Comparison of ENCODE assay signal across 10 mouse cellular contexts in the genomic region with DNA sequence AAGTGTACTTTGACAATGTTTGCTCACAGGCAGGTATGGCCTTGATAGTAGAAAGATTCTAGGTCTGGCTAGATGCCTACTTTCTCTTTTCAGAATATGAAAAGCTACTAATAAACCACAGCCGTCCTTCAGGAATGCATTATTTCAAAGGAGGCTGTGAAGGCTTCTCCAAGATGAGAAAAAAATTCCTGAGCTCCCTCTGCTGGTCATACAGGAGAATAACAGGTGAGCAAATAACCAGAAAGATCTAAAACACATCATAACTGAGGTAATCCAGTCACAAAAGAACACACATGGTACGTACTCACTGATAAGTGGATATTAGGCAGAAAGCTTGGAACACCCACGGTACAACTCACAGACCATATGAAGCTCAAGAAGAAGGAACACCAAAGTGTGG. TPM values are rescaled to one million over a fixed set of nuclear protein-coding genes. Genes with fewer than 3 reads are reported as not detected.
A peak's percentile ranks its signal among the peaks of the same experiment; 100 is the strongest.
DNase-seq lines count a peak whose midpoint lies in the region; ATAC-seq lines count a peak whose summit lies in the region.
"Had no signal": no experiment of that assay in that cellular context is flagged by ENCODE, and none has a peak within 500 bp of the region (broad histone marks: within the 10 kb centered on the region; RNA-seq: fewer than 3 reads in every experiment).

No protein-coding gene starts in this region.

- no peaks in the 10 kb centered on the region for H3K4me1 ChIP-seq in hindbrain, embryonic 16.5 days (ENCODE audit: control insufficient read depth, insufficient read depth, low read depth, low read length)
- H3K4me1 ChIP-seq in hindbrain, embryonic 13.5 days (replicated peaks): no peaks in the 10 kb centered on the region
- no peaks in the 10 kb centered on the region for H3K4me1 ChIP-seq in neural tube, embryonic 14.5 days (ENCODE audit: control insufficient read depth, insufficient read depth, low read length)
- H3K4me1 ChIP-seq in neural tube, embryonic 15.5 days: no peaks in the 10 kb centered on the region
- H3K4me1 ChIP-seq: limb, embryonic 13.5 days; neural tube, embryonic 12.5 days had no signal

- no peaks in the 10 kb centered on the region for H3K9me3 ChIP-seq in hindbrain, embryonic 16.5 days (ENCODE audit: control insufficient read depth, low read length)
- H3K9me3 ChIP-seq in hindbrain, embryonic 13.5 days: no peaks in the 10 kb centered on the region
- no peaks in the 10 kb centered on the region for H3K9me3 ChIP-seq in neural tube, embryonic 14.5 days (ENCODE audit: control insufficient read depth, low read length)
- H3K9me3 ChIP-seq in neural tube, embryonic 15.5 days (replicated peaks): no peaks in the 10 kb centered on the region
- H3K9me3 ChIP-seq: limb, embryonic 13.5 days; neural tube, embryonic 12.5 days had no signal

- DNase-seq in brain, embryonic 18.5 days (ENCODE audit: low read depth, low spot score): peak; percentile 3
- DNase-seq in retina, postnatal 7 days (ENCODE audit: low read depth, low spot score): peak; percentile 1
- no peak for DNase-seq in spleen, postnatal 4 days (ENCODE audit: low spot score in 2 of 2)
- DNase-seq: thymus, postnatal 4 days had no signal

- no peaks in the 10 kb centered on the region for H3K36me3 ChIP-seq in hindbrain, embryonic 16.5 days (ENCODE audit: control insufficient read depth, insufficient read depth, low read length)
- no peaks in the 10 kb centered on the region for H3K36me3 ChIP-seq in hindbrain, embryonic 13.5 days
- H3K36me3 ChIP-seq in neural tube, embryonic 14.5 days (ENCODE audit: control insufficient read depth, insufficient read depth, low read length): no peaks in the 10 kb centered on the region
- no peaks in the 10 kb centered on the region for H3K36me3 ChIP-seq in neural tube, embryonic 15.5 days
- H3K36me3 ChIP-seq: limb, embryonic 13.5 days; neural tube, embryonic 12.5 days had no signal

- no peaks in the 10 kb centered on the region for H3K27me3 ChIP-seq in hindbrain, embryonic 16.5 days (replicated peaks; ENCODE audit: control insufficient read depth, insufficient read depth, low read length)
- no peaks in the 10 kb centered on the region for H3K27me3 ChIP-seq in hindbrain, embryonic 13.5 days
- H3K27me3 ChIP-seq in neural tube, embryonic 14.5 days (ENCODE audit: control insufficient read depth, insufficient read depth, low read length): no peaks in the 10 kb centered on the region
- H3K27me3 ChIP-seq in neural tube, embryonic 15.5 days (replicated peaks): no peaks in the 10 kb centered on the region
- H3K27me3 ChIP-seq: limb, embryonic 13.5 days; neural tube, embryonic 12.5 days had no signal

- no peak overlapping the region for H3K4me3 ChIP-seq in hindbrain, embryonic 16.5 days (ENCODE audit: low read length)
- H3K4me3 ChIP-seq in hindbrain, embryonic 13.5 days: no peak overlapping the region
- no peak overlapping the region for H3K4me3 ChIP-seq in neural tube, embryonic 14.5 days (ENCODE audit: low read depth, low read length)
- H3K4me3 ChIP-seq in neural tube, embryonic 15.5 days (replicated peaks): no peak overlapping the region
- H3K4me3 ChIP-seq: limb, embryonic 13.5 days; neural tube, embryonic 12.5 days had no signal

- no peak overlapping the region for H3K4me2 ChIP-seq in hindbrain, embryonic 16.5 days (ENCODE audit: low read length)
- H3K4me2 ChIP-seq in hindbrain, embryonic 13.5 days: no peak overlapping the region
- H3K4me2 ChIP-seq in neural tube, embryonic 14.5 days (ENCODE audit: low read depth, low read length): no peak overlapping the region
- H3K4me2 ChIP-seq in neural tube, embryonic 15.5 days: no peak overlapping the region
- H3K4me2 ChIP-seq: limb, embryonic 13.5 days; neural tube, embryonic 12.5 days had no signal

- no peak overlapping the region for H3K27ac ChIP-seq in hindbrain, embryonic 16.5 days (ENCODE audit: low read depth, low read length)
- H3K27ac ChIP-seq in hindbrain, embryonic 13.5 days: no peak overlapping the region
- H3K27ac ChIP-seq in neural tube, embryonic 14.5 days (ENCODE audit: low read depth, low read length): no peak overlapping the region
- no peak overlapping the region for H3K27ac ChIP-seq in neural tube, embryonic 15.5 days (replicated peaks)
- H3K27ac ChIP-seq: limb, embryonic 13.5 days; neural tube, embryonic 12.5 days had no signal

- 19% methylated on average over 3 of the region's 3 CpGs for WGBS in hindbrain, embryonic 16.5 days
- WGBS in hindbrain, embryonic 13.5 days: 39% methylated on average over 3 of the region's 3 CpGs
- 31% methylated on average over 3 of the region's 3 CpGs for WGBS in neural tube, embryonic 14.5 days
- 35% methylated on average over 3 of the region's 3 CpGs for WGBS in neural tube, embryonic 15.5 days

- ATAC-seq in hindbrain, embryonic 16.5 days: 0 out of 2 replicates have a peak, but pooled peaks have one; percentile 34
- ATAC-seq in hindbrain, embryonic 13.5 days (ENCODE audit: low FRiP score): no peak
- peak; percentile 46; the same call in 1 of the 2 replicates for ATAC-seq in neural tube, embryonic 14.5 days (ENCODE audit: low read depth)
- ATAC-seq in neural tube, embryonic 15.5 days (ENCODE audit: low FRiP score): no peak

- no peak overlapping the region for H3K9ac ChIP-seq in hindbrain, embryonic 16.5 days (ENCODE audit: low read depth, low read length)
- no peak overlapping the region for H3K9ac ChIP-seq in hindbrain, embryonic 13.5 days
- no peak overlapping the region for H3K9ac ChIP-seq in neural tube, embryonic 14.5 days (replicated peaks; ENCODE audit: low read depth, low read length)
- H3K9ac ChIP-seq in neural tube, embryonic 15.5 days (replicated peaks): no peak overlapping the region
- H3K9ac ChIP-seq: limb, embryonic 13.5 days; neural tube, embryonic 12.5 days had no signal

RNA-seq across cellular contexts. Expression of a gene that starts 16.7 kb away (rescaled TPM):
- 9.2 and 9.7 TPM in 2 replicates for polyA plus RNA-seq in hindbrain, embryonic 16.5 days (2015; fragmentation: Nextera tagmentation; extraction: Ambion mirVana)
- polyA plus RNA-seq in hindbrain, embryonic 13.5 days (2015; fragmentation: Nextera tagmentation; extraction: Ambion mirVana): 14.3 and 14.8 TPM in 2 replicates
- 21.2 and 21.6 TPM in 2 replicates for polyA plus RNA-seq in neural tube, embryonic 14.5 days (2014; fragmentation: Nextera tagmentation; extraction: Ambion mirVana)
- polyA plus RNA-seq in neural tube, embryonic 15.5 days (2015; fragmentation: Nextera tagmentation; extraction: Ambion mirVana): 10.5 and 10.6 TPM in 2 replicates

Comparison
In these comparisons a context has a peak if more than half of its experiments do, and no peak if none do; other contexts are left out.
1. ATAC-seq: peak in hindbrain, embryonic 16.5 days (single experiment) and neural tube, embryonic 14.5 days (single experiment); none in hindbrain, embryonic 13.5 days (single experiment) and neural tube, embryonic 15.5 days (single experiment).
2. DNase-seq: peak in brain, embryonic 18.5 days (single experiment) and retina, postnatal 7 days (single experiment); none in spleen, postnatal 4 days (0 of 2).